In the genomic region with DNA sequence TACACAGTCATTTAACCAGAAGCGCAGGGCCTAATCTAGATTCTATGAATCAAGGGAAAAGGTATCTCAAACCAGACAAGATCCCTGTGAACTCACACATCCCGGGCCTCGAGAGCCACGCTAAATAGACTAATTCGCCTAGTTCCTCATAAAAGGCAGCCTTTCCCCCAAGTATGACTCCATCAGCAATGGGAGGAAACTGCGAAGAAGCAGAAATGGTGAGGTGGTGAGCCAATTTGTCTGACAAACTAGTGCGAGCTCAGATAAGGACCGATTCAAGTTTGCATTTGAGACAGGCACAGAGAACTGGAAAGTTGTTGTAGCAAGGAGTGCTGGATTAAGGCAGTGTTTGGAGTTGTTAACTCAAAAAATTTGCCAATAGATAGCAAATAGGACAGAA, we compare ENCODE assay signal across 24 mouse cellular contexts. TPM values are rescaled to one million over a fixed set of nuclear protein-coding genes. Genes with fewer than 3 reads are reported as not detected.
A peak's percentile ranks its signal among the peaks of the same experiment; 100 is the strongest.
DNase-seq lines count a peak whose midpoint lies in the region; ATAC-seq and TF ChIP-seq lines count a peak whose summit lies in the region.
"Had no signal": no experiment of that assay in that cellular context is flagged by ENCODE, and none has a peak within 500 bp of the region (broad histone marks: within the 10 kb centered on the region; RNA-seq: fewer than 3 reads in every experiment).

No protein-coding gene starts in this region.

- intact Hi-C loops in heart, postnatal 25 days (cut with DNase I), result no loop called here

- ATAC-seq in lung, embryonic 16.5 days (ENCODE audit: low read depth), result no peak
- no peak for ATAC-seq in stomach, embryonic 16.5 days (ENCODE audit: insufficient read depth, low FRiP score)
- no peak for ATAC-seq in erythroblast, adult 5-6 weeks (replicated peaks; ENCODE audit: low FRiP score, poor library complexity, severe bottlenecking)
- ATAC-seq: activated CD4-positive, CD25-positive, alpha-beta regulatory T cell, adult 4 months had no signal

- no peaks in the 10 kb centered on the region for H3K9me3 ChIP-seq in heart, embryonic 10.5 days
- H3K9me3 ChIP-seq in lung, embryonic 16.5 days (ENCODE audit: control insufficient read depth, low read length), result no peaks in the 10 kb centered on the region
- H3K9me3 ChIP-seq in stomach, embryonic 16.5 days (replicated peaks; ENCODE audit: control insufficient read depth, low read length), result no peaks in the 10 kb centered on the region
- H3K9me3 ChIP-seq: embryonic facial prominence, embryonic 13.5 days; limb, embryonic 10.5 days; midbrain, embryonic 12.5 days had no signal

- H3K4me1 ChIP-seq in heart, embryonic 10.5 days, result peaks cover 7% of the 10 kb centered on the region
- peaks cover 6% of the 10 kb centered on the region; the same call in 1 of the 2 replicates for H3K4me1 ChIP-seq in lung, embryonic 16.5 days (replicated peaks; ENCODE audit: control insufficient read depth, insufficient read depth, low read length)
- no peaks in the 10 kb centered on the region for H3K4me1 ChIP-seq in lung, adult 2 months (ENCODE audit: control insufficient read depth, insufficient read depth, low read length)
- peaks cover 3% of the 10 kb centered on the region; the same call in 1 of the 2 replicates for H3K4me1 ChIP-seq in stomach, embryonic 16.5 days (ENCODE audit: control insufficient read depth, insufficient read depth, low read length)

- no peak for DNase-seq in heart, embryonic 10.5 days (ENCODE audit: low spot score)
- no peak for DNase-seq in heart, postnatal 25 days (ENCODE audit: low spot score)
- no peak for DNase-seq in lung, adult 2 months
- DNase-seq in heart, postnatal 4 days, result peak; percentile 6
- no peak for DNase-seq in kidney, adult 9 months
- DNase-seq: cerebellum, adult 8-10 months; gastrocnemius, postnatal 25 days; thymus, adult 2 months had no signal

- H3K4me3 ChIP-seq in heart, embryonic 10.5 days, result peak overlapping the region; percentile 62; the same call in 1 of the 2 replicates
- no peak overlapping the region for H3K4me3 ChIP-seq in lung, embryonic 16.5 days (ENCODE audit: low read length)
- H3K4me3 ChIP-seq in lung, adult 2 months (replicated peaks; ENCODE audit: extremely low read depth, low read depth, low read length), result no peak overlapping the region
- peak overlapping the region; percentile 42 for H3K4me3 ChIP-seq in stomach, embryonic 16.5 days (replicated peaks; ENCODE audit: low read length)

- no peaks in the 10 kb centered on the region for H3K36me3 ChIP-seq in heart, embryonic 10.5 days
- H3K36me3 ChIP-seq in lung, embryonic 16.5 days (ENCODE audit: control insufficient read depth, insufficient read depth, low read length), result no peaks in the 10 kb centered on the region
- H3K36me3 ChIP-seq in stomach, embryonic 16.5 days (ENCODE audit: control insufficient read depth, insufficient read depth, low read length), result no peaks in the 10 kb centered on the region
- H3K36me3 ChIP-seq: embryonic facial prominence, embryonic 13.5 days; limb, embryonic 10.5 days; midbrain, embryonic 12.5 days had no signal

- no peak for TF ChIP-seq POLR2A in lung, adult 2 months (IDR thresholded peaks at IDR 0.05; ENCODE audit: borderline replicate concordance, extremely low read depth, low read depth, low read length)

- H3K4me2 ChIP-seq in lung, embryonic 16.5 days (ENCODE audit: low read depth, low read length), result peak overlapping the region; percentile 70
- peak overlapping the region; percentile 68 for H3K4me2 ChIP-seq in stomach, embryonic 16.5 days (ENCODE audit: low read depth, low read length)

- no peak overlapping the region for H3K27ac ChIP-seq in heart, embryonic 10.5 days
- H3K27ac ChIP-seq in lung, embryonic 16.5 days (ENCODE audit: low read length), result no peak overlapping the region
- H3K27ac ChIP-seq in stomach, embryonic 16.5 days (ENCODE audit: low read length), result no peak overlapping the region
- H3K27ac ChIP-seq: embryonic facial prominence, embryonic 13.5 days; kidney, postnatal 0 days; limb, embryonic 10.5 days; macrophage; midbrain, embryonic 12.5 days had no signal

- H3K27me3 ChIP-seq in heart, embryonic 10.5 days (ENCODE audit: insufficient read depth, poor library complexity, severe bottlenecking), result peaks cover 23% of the 10 kb centered on the region
- no peaks in the 10 kb centered on the region; the same call in 1 of the 2 replicates for H3K27me3 ChIP-seq in lung, embryonic 16.5 days (ENCODE audit: control insufficient read depth, insufficient read depth, low read depth, low read length)
- peaks cover 4% of the 10 kb centered on the region; the same call in 1 of the 2 replicates for H3K27me3 ChIP-seq in stomach, embryonic 16.5 days (ENCODE audit: control insufficient read depth, insufficient read depth, low read length)
- H3K27me3 ChIP-seq: Patski had no signal

- H3K9ac ChIP-seq in lung, embryonic 16.5 days (ENCODE audit: low read length), result no peak overlapping the region
- H3K9ac ChIP-seq in stomach, embryonic 16.5 days (ENCODE audit: low read length), result no peak overlapping the region

- no peak for TF ChIP-seq CTCF in lung, adult 2 months (IDR thresholded peaks at IDR 0.05; ENCODE audit: insufficient read depth, low read length)

- 62% methylated on average over 8 of the region's 8 CpGs for WGBS in heart, embryonic 10.5 days
- WGBS in lung, embryonic 16.5 days, result 51% methylated on average over 8 of the region's 8 CpGs
- 49% methylated on average over 8 of the region's 8 CpGs for WGBS in lung, adult 2 months
- WGBS in stomach, embryonic 16.5 days, result 72% methylated on average over 8 of the region's 8 CpGs

RNA-seq across cellular contexts. Expression of a gene that starts 0.8 kb away (rescaled TPM):
- polyA plus RNA-seq in heart, embryonic 10.5 days (2016; fragmentation: Nextera tagmentation; extraction: Ambion mirVana), result 0.06 and 0.10 TPM in 2 replicates
- total RNA-seq in heart, postnatal 25 days (2021), result under 1 TPM in 1 of 2 experiments, not detected in 1; 0.06 TPM
- 0.43 and 0.48 TPM in 2 replicates for polyA plus RNA-seq in lung, embryonic 16.5 days (2015; fragmentation: Nextera tagmentation; extraction: Ambion mirVana)
- polyA plus RNA-seq in lung, adult 2 months (2012; rRNA removed), result 0.02 and 1.2 TPM in 2 replicates
- under 1 TPM; 0.33 to 0.43 TPM for total RNA-seq in heart, postnatal 4 days (2021)
- polyA plus RNA-seq in stomach, embryonic 16.5 days (2015; fragmentation: Nextera tagmentation; extraction: Ambion mirVana), result 0.43 and 0.80 TPM in 2 replicates
- total RNA-seq in erythroblast, adult 5-6 weeks (2015; ENCODE audit: low replicate concordance), result not detected in 2 replicates
- total RNA-seq in erythroblast, adult 5-6 weeks (2017; ENCODE audit: low replicate concordance), result not detected in 2 replicates
- total RNA-seq: common myeloid progenitor, adult 5-6 weeks; gastrocnemius, postnatal 25 days; layer of hippocampus, adult 18-20 months had no signal
- polyA plus RNA-seq: activated CD4-positive, CD25-positive, alpha-beta regulatory T cell, adult 4 months; embryonic facial prominence, embryonic 13.5 days; forebrain, embryonic 11.5 days; hindbrain, embryonic 11.5 days; kidney, postnatal 0 days; limb, embryonic 10.5 days; macrophage; midbrain, embryonic 12.5 days; neural tube, embryonic 14.5 days had no signal

RNA-seq across cellular contexts. Expression of a gene that starts 46.4 kb away (rescaled TPM):
- 0.07 and 0.14 TPM in 2 replicates for polyA plus RNA-seq in heart, embryonic 10.5 days (2016; fragmentation: Nextera tagmentation; extraction: Ambion mirVana)
- total RNA-seq in heart, postnatal 25 days (2021), result under 1 TPM; 0.36 to 0.44 TPM
- polyA plus RNA-seq in lung, embryonic 16.5 days (2015; fragmentation: Nextera tagmentation; extraction: Ambion mirVana), result 0.09 TPM in 1 of 2 replicates, not detected in the other
- polyA plus RNA-seq in lung, adult 2 months (2012; rRNA removed), result not detected in 2 replicates
- under 1 TPM; 0.47 to 0.60 TPM for total RNA-seq in heart, postnatal 4 days (2021)
- not detected in 2 replicates for polyA plus RNA-seq in stomach, embryonic 16.5 days (2015; fragmentation: Nextera tagmentation; extraction: Ambion mirVana)
- total RNA-seq in erythroblast, adult 5-6 weeks (2015; ENCODE audit: low replicate concordance), result not detected in 2 replicates
- not detected in 2 replicates for total RNA-seq in erythroblast, adult 5-6 weeks (2017; ENCODE audit: low replicate concordance)
- total RNA-seq: adrenal gland, postnatal 4 days; common myeloid progenitor, adult 5-6 weeks had no signal
- polyA plus RNA-seq: activated CD4-positive, CD25-positive, alpha-beta regulatory T cell, adult 4 months; macrophage had no signal

Comparison
In these comparisons a context has a peak if more than half of its experiments do, and no peak if none do; other contexts are left out.
1. H3K4me3 ChIP-seq: peak in heart, embryonic 10.5 days (single experiment) and stomach, embryonic 16.5 days (single experiment); none in lung, embryonic 16.5 days (single experiment) and lung, adult 2 months (single experiment).